Mouse (Mus musculus): ENCODE results near the gene Acsf2. TPM values are rescaled to one million over a fixed set of nuclear protein-coding genes. Genes with fewer than 3 reads are reported as not detected.
A peak's percentile ranks its signal among the peaks of the same experiment; 100 is the strongest.

Gene Acsf2
- total RNA-seq, 2 experiments from 2014 or later, result 9.1 to 10.3 TPM

DNA sequence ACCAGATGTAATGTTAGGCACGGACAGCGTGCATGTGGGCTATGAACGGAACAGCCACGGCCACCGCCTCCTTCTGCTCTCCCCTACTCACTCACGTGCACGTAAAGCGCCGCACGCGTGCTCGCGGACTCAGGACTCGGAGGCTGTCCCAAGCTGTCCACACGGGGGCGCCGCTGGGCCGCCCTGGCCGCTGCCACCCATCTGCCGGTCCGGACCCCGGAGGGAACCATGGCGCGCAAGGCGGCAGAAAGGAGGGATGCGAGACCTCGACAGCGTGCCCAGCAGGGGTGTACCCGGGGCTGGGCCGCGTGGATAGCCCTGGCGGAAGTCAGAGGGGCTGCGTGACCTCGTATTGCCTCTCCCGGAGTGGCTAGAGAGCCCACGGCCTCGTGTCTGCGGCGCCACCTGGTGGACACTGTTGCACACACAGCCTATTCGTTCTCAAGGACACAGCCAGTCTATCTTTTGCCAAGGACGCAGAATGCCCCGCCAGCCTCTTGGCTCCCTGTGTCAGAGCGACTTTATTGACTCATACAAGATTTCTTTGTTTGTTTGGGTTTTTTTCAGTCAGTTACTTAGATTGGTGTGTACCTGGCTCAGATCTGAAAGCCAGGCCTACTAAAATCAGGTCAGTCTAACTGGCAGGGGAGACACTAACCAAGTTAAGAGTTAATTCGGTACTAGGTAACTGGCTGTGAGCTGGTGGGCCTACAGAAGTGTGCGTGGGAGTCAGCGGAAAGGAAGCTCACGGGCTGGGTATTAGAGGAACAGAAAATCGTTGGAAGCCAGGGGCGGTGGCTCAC is 52.6 kb downstream of the Acsf2 start, which contains the start of gene Rsad1:
TSS of gene Rsad1 (minus strand) at position 368 of the 803 bp plus-strand sequence.
- intact Hi-C loops (cut with DNase I), result no loop called here

DNA sequence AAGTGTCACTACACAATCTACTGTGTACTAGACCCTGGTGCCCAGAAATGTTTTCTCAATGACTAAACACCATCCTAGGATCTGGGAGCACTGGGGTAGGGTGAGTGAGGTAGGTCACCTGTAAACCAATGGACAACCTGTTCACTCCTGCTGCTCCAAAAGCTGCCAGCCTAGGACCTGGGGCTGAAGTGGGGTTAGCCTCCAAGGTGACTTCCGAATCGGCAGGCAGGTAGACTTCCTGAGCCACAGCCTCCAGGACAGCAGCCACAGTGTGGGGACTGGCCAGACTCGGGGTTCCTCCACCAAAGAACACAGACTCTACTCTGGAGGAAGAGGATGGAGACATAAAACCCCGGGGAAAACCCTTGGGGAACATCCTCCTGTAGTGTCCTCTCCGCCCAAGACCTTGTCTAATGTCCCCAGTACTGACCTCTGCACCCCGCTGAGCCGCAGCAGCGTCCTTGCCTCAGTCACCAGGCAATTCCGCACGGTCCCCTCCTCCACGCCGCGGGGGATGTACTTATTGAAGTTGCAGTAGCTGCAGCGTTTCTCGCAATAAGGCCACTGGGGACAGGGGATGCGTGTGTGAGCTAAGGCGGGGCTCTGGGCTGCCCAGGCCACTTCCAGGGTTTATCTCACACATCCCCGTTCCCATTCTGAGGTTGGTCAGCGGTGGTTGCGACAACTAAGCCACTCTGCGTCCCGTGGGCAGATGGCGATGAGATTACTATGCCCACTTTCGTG is 53.5 kb downstream of the Acsf2 start:
- DNase-seq, result peak; percentile 62
- intact Hi-C loops (cut with DNase I), result no loop called here

More for the DNA sequence above, 52.6 kb downstream of the Acsf2 start, which contains the start of gene Rsad1:
- peak; percentile 97 for DNase-seq

DNA sequence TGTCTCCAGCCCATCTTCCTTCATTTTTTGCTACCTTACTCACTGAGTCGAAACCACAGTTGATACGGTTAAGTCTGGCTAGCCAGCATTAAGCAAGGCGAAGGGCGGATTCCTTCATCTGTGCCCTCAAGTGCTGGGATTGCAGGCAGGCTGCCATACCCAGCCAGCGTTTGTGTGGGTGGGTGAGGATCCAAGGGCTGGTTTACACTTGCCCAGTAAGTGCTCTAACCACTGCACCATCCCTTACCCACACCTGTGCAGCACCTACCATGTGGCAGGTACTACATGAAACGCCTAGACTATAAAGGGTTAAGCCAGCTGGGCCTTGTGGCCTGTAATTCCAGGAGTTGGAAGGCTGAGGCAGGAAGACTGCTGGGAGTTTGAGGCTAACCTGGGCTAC is 54.4 kb downstream of the Acsf2 start:
- DNase-seq, result no peak
- intact Hi-C loops (cut with DNase I), result no loop called here

DNA sequence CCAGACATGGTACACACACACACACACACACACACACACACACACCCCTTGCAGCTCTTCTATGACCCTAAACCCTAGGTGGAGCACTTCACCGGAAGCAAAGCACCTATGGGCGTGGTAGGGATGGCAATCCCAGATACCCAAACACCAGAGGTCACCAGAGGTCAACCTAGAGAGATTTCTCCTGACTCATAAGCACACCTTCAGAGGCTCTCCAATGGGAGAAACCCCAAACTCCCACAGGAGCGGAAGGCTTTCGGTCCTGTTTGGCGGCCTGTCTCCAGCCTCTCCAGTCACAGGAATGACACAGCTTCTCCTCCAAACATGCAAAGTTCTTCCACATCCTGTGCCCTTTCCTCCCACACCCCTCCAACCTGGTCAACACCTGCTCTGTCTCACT is 55.3 kb downstream of the Acsf2 start:
- intact Hi-C loops (cut with DNase I), result no loop called here
- DNase-seq, result no peak

DNA sequence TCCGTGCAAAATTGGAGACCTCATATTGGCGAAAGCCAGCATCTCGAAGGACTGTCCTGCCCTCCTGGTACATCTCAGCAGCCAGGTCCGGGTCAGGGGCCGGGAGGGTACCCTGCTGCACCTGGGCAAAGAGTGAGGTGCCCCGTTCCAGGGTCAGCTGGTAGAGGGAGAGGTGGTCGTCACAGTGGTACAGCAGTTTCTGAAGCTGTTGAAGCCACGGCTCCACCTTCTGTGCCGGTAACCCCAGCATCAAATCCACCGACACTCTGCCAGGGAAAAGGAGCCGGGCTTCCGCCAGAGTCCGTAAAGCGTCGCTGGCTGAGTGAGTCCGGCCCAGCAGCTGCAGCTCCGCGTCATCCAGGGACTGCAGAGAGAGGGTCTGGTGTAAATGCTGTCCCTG is 57.2 kb downstream of the Acsf2 start:
- no peak for DNase-seq
- intact Hi-C loops (cut with DNase I), result loop anchor here (5.0 kb wide), 1 partner anchor 77 kb away; no protein-coding TSS in a partner anchor

DNA sequence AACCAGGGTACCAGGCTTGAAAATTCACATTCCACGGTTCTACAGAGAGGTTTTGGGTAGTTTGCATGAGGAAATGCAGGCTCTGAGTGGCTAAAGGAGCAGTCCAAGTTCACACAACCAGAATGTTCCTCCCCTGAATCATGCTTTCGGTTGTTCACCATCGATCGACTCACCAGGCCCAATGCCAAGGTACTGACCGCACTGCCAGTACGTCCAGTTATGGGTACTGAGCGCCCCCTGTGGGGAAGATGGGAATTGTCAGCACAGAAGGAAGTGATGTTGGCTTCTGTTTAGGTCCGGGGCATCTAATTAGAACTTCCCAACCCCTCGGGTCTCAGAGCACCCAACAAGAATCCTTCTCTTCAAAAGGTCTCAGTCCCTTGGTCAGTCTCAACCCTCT is 57.7 kb downstream of the Acsf2 start:
- intact Hi-C loops (cut with DNase I), result loop anchor here (5.0 kb wide), 1 partner anchor 77 kb away; no protein-coding TSS in a partner anchor
- peak; percentile 97 for DNase-seq

DNA sequence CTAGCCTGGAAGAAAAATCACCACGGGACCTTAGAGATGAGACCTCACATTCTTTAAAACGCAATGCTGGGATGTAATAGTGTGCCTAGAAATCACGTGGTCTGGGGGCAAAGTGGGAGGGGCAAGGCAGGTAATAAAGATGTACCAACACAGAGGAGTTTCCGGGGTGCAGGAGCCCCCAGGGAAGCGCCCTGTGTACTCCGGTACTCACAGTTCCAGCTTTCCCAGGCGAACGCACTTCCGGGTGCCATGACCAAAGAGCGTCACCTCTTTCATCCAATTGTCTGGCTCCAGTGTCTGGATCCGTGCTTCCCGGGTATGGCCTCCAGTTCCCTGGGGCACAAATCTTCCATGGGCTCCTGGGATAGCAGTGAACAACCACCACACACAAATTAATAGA is 58.3 kb downstream of the Acsf2 start:
- intact Hi-C loops (cut with DNase I), result loop anchor here (5.0 kb wide), 1 partner anchor 76 kb away; no protein-coding TSS in a partner anchor
- DNase-seq, result no peak

DNA sequence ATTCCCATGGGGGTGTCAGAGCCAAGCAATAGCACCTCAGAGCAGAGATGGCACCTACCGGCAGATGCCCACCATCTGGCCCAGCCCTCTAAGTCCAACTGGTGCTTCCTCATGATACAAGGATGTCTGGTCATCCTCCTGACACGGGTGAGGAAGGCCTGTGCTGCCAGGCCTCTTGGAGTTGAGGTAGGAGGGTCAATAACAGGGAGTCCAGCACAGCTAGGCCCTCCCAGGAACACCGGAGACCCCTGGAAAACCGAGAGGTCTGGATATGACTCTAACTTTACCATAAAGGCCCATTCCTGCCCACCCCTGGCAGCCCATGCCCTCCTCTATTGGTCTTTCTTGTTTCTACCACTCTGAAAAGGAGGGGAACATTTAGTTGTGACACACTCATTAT is 59.3 kb downstream of the Acsf2 start:
- DNase-seq, result no peak
- intact Hi-C loops (cut with DNase I), result loop anchor here (5.0 kb wide), 1 partner anchor 75 kb away; no protein-coding TSS in a partner anchor

- intact Hi-C loops (cut with DNase I), result loop anchor here (5.0 kb wide), 1 partner anchor 72 kb away; no protein-coding TSS in a partner anchor
- DNase-seq, result no peak
These were observed 61.9 kb downstream of the Acsf2 start for GRCm38 (mm10) chr11:94539761-94540160.

- intact Hi-C loops (cut with DNase I), result no loop called here
These were observed 62.9 kb downstream of the Acsf2 start for GRCm38 (mm10) chr11:94538733-94539292.

DNA sequence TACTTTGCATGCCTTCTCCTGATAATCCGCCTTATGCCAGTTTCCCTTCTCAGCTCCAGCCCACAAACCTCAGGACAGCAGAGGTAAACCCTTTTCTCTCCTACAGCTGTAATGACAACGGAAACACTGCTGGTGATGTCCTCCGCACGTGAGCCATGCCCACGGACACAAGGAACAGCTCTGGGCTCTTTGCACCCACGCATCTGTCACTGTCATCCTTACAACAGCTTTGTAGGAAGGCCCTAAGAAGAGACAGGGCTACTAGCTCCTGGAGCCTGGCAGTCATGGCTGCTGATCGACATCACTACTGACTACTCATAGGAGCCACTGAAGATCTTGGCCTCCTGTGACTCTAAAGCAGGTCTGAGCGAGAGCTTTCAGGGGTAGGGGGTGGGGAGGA is 68.5 kb downstream of the Acsf2 start:
- DNase-seq, result no peak

More at GRCm38 (mm10) chr11:94538733-94539292, 62.9 kb downstream of the Acsf2 start:
- no peak for DNase-seq

GRCm38 (mm10) chr11:94528879-94529278 is 72.8 kb downstream of the Acsf2 start:
- intact Hi-C loops (cut with DNase I), result no loop called here
- DNase-seq, result no peak

More for the DNA sequence above, 68.5 kb downstream of the Acsf2 start:
- intact Hi-C loops (cut with DNase I), result no loop called here

DNA sequence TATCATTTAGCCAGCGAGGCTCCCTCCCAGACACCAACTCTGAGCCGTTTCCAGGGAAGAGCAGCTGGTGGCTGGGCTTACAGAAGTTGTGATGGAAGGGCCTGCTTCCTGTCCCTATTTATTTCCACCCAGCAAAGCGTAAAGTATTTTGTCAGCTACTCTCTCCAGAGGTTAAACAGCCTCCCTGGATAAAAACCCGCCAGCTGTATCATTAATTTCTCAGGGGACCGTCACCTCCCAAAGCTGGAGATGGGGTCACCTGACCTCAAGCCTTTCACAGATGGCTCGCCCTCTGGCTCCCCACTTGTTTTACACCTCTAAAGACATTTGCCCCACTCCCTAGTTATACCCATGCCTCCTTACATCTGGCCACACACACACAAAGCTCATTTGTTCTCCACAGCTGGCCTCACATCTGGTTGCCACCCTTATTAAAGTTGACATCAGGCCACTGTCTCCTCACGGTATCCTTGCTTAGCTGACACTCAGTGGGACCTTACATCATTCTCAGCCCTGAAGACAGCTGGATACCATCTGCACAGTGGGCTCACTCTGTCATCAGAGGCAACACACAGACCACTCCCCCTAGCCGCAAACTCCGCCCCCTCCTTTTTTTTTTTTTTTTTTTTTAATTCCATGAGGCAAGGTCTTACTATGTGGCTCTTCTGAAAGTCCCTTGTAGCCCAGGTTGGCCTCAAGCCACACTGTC is 75.3 kb downstream of the Acsf2 start:
- intact Hi-C loops (cut with DNase I), result no loop called here
- no peak for DNase-seq

DNA sequence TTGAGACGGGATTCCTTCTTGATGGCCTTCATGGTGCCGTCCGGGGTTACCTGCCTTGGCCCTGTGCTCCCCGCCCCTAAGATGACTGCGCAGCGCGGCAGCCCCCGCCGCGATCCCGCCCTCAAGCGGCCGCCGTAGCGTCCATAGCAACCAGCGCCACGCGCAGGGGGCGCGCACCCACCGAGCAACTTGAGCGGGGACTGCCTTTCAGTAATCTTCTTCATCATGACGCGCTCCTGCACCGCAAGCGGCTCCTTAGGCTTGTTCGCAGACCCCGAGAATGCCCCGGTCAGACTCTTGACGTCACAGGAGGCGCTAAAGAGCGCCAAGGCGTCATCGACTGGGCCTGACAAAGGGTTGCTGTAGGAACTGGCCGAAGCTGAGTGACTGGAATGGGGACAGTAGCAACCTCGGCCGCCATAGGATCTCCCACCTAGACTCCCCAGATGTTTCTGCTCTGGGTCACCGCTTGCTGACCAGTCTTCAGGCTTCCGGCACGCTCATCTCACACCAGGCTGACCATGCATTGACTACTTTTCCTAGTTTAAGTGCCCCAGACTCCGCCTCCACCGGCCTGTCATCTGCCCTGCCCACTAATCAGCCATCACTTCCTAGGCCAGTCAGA is 80.3 kb downstream of the Acsf2 start, which contains the start of gene Mycbpap:
TSS of gene Mycbpap (minus strand) at position 524 of the 625 bp plus-strand sequence.
- DNase-seq, result peak; percentile 50
- intact Hi-C loops (cut with DNase I), result no loop called here

DNA sequence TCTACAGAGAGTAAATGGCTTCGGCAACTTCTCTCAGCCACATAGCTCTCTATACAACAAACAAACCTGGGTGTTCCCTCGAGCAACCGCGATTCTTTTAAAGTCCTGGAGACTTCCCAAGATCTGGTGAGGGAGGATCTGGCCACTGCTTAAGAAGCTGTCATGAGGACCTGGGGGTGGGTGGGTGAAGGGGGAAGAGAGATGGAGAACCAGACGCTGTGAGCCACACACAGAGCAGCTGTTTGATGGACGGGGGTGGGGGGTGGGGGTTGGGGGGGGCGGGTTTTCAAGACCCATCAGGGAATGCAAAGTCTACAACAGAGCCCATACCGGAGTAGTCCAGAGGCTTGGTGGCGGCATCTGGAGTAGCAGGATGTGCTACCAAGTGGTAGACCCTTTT is 88.2 kb downstream of the Acsf2 start:
- no peak for DNase-seq
- intact Hi-C loops (cut with DNase I), result no loop called here

- intact Hi-C loops (cut with DNase I), result no loop called here
These were observed 92.7 kb downstream of the Acsf2 start for GRCm38 (mm10) chr11:94508976-94509375.

More at GRCm38 (mm10) chr11:94508976-94509375, 92.7 kb downstream of the Acsf2 start:
- no peak for DNase-seq
